Mouse (Mus musculus) intestine, embryonic 15.5 days (tissue): ENCODE data around the gene Kif11. TPM values are rescaled to one million over a fixed set of nuclear protein-coding genes. Genes with fewer than 3 reads are reported as not detected.

Experiments
- ATAC-seq: fragments of 200-750 bp; cut with Nextera tagmentation; 2 replicates; pipeline ENCODE4 v1.8.0; 2017; ENCODE audit warnings: moderate TSS enrichment, moderate library complexity
- H3K27ac ChIP-seq: fragments of 300-500 bp; sonication (generic); 2 replicates; pipeline ENCODE4 v1.5.1; 2015; ENCODE audit warnings: mild to moderate bottlenecking, inconsistent platforms
- H3K27me3 ChIP-seq: fragments of 300-500 bp; sonication (generic); replicated peaks from 2 replicates; pipeline ENCODE4 v1.6.1; 2015; ENCODE audit warnings: inconsistent platforms
- H3K36me3 ChIP-seq: fragments of 300-500 bp; sonication (generic); 2 replicates; pipeline ENCODE4 v1.6.1; 2015; ENCODE audit warnings: inconsistent platforms
- H3K4me1 ChIP-seq: fragments of 300-500 bp; sonication (generic); replicated peaks from 2 replicates; pipeline ENCODE4 v1.6.1; 2015; ENCODE audit warnings: inconsistent platforms
- H3K4me2 ChIP-seq: fragments of 300-500 bp; sonication (generic); replicated peaks from 2 replicates; pipeline ENCODE4 v1.6.1; 2015; ENCODE audit warnings: mild to moderate bottlenecking, inconsistent platforms
- H3K4me3 ChIP-seq: fragments of 300-500 bp; sonication (generic); replicated peaks from 2 replicates; pipeline ENCODE4 v1.5.1; 2015; ENCODE audit warnings: inconsistent platforms
- H3K9ac ChIP-seq: fragments of 300-500 bp; sonication (generic); 2 replicates; pipeline ENCODE4 v1.6.1; 2015; ENCODE audit warnings: inconsistent platforms
- H3K9me3 ChIP-seq: fragments of 300-500 bp; sonication (generic); 2 replicates; pipeline ENCODE4 v1.6.1; 2016; ENCODE audit warnings: inconsistent platforms
- WGBS: fragments of 180-500 bp; shearing (Covaris S2); methylation state at CpG from one replicate; pipeline ENCODE4 v1.1.7; 2015; 5-methylcytosine and 5-hydroxymethylcytosine counted together
- polyA plus RNA-seq: library from polyadenylated mRNA; unstranded; fragments of >200 nt; fragmentation: Nextera tagmentation; extraction: Ambion mirVana; gene quantifications from 2 replicates; pipeline ENCODE4 v1.2.1, GENCODE M21; 2015

The Kif11 gene
- polyA plus RNA-seq, 1 experiment from 2014 or later: 51.7 TPM

DNA sequence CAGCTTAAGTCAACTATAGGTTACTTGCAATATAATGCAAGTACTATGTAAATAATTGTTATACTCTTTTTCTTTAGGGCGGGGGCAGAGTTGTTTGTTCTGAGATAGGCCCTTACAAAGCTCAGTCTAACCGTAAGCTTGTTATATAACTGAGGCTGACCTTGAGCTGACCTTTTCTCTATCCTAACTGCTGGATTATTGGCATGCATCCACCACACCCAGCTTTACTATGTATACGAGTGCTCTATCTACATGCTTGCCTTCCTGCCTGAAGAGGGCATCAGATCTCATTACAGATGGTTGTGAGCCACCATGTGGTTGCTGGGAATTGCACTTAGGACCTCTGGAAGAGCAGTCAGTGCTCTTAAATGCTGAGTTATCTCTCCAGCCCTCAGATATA, 9.9 kb downstream of the Kif11 start:
- 55% methylated on average over 3 of the region's 3 CpGs for WGBS
- Histone ChIP-seq H3K4me1 (no peaks in the 10 kb centered on the region), H3K4me3 (no peak overlapping the region), H3K9ac (no peak overlapping the region), H3K27me3 (no peaks in the 10 kb centered on the region), H3K9me3 (no peaks in the 10 kb centered on the region), H3K4me2 (no peak overlapping the region), H3K36me3 (0 out of 2 replicates have a peak, but pooled peaks cover 7% of the 10 kb centered on the region), H3K27ac (no peak overlapping the region)
- no peak for ATAC-seq

DNA sequence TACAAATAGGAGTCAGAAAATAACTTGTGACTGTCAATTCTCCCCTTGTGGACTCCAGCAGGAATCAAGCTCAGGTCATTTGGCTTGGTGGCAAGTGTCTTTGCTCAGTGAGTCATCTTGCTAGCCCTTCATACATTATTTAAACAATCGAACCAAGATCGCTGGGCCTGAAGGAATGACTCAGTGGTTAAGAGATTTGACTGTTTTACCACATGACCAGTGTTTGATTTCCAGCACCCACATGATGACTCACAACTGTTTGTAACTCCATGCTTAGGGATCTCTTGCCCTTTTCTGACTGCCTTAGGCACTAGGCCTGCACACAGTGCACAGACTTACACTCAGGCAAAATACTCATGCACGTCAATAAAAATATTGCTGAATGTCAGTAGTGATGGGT, 15.7 kb downstream of the Kif11 start:
- no peak overlapping the region for H3K27ac ChIP-seq
- ATAC-seq: no peak
- no peaks in the 10 kb centered on the region for H3K9me3 ChIP-seq
- H3K9ac ChIP-seq: no peak overlapping the region
- H3K4me3 ChIP-seq: no peak overlapping the region
- no peaks in the 10 kb centered on the region for H3K27me3 ChIP-seq
- H3K4me1 ChIP-seq: no peaks in the 10 kb centered on the region
- no peak overlapping the region for H3K4me2 ChIP-seq
- WGBS: 86% methylated on average over 3 of the region's 3 CpGs
- H3K36me3 ChIP-seq: peaks cover 20% of the 10 kb centered on the region

DNA sequence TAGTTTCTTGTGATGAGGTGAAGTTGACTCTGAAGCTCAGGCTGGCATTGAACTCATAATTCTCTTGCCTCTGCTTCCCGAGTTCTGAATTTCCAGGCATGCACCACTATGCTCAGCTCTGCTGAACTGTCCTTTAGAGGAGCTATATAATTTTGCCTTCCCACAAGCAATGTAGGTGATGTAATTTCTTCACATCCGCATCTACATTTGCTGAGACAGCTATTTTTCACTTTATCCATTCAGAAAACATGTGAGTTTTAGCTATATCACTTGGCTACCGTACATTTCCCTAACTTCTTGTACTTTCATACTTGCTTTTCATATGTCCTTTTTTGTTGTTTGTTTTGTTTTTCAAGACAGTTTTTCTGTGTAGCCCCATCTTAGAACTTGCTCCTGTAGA, 20.1 kb downstream of the Kif11 start:
- no peaks in the 10 kb centered on the region for H3K9me3 ChIP-seq
- no peak overlapping the region for H3K9ac ChIP-seq
- no peak overlapping the region for H3K4me2 ChIP-seq
- no peaks in the 10 kb centered on the region for H3K27me3 ChIP-seq
- no peaks in the 10 kb centered on the region for H3K4me1 ChIP-seq
- H3K4me3 ChIP-seq: no peak overlapping the region
- 94% methylated on average over 3 of the region's 3 CpGs for WGBS
- ATAC-seq: no peak
- peaks cover 23% of the 10 kb centered on the region for H3K36me3 ChIP-seq
- H3K27ac ChIP-seq: no peak overlapping the region

DNA sequence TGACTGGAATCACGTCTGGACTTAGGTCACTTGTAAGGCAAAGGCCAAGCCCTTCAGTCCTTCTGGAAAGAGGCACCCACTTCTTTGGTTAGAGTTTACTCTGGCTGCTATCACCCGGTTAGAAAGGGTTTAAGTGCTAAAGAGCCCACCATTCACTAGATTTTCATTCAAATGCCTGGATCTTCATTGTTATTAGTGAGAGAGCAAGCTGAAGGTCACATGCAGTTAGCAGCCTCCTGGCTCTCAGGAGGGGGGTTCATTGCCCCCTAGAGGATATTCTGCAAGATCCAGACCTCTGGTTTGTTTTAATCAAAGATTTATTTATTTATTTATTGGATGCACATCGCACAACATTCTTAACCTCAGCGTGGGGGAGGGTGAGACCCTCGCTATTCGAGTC, 24.7 kb downstream of the Kif11 start:
- H3K4me3 ChIP-seq: no peak overlapping the region
- no peak for ATAC-seq
- no peak overlapping the region for H3K9ac ChIP-seq
- 88% methylated on average over 6 of the region's 6 CpGs for WGBS
- no peaks in the 10 kb centered on the region for H3K9me3 ChIP-seq
- H3K36me3 ChIP-seq: peaks cover 30% of the 10 kb centered on the region; the same call in 1 of the 2 replicates
- no peaks in the 10 kb centered on the region for H3K4me1 ChIP-seq
- H3K27ac ChIP-seq: no peak overlapping the region
- H3K4me2 ChIP-seq: no peak overlapping the region
- H3K27me3 ChIP-seq: no peaks in the 10 kb centered on the region

DNA sequence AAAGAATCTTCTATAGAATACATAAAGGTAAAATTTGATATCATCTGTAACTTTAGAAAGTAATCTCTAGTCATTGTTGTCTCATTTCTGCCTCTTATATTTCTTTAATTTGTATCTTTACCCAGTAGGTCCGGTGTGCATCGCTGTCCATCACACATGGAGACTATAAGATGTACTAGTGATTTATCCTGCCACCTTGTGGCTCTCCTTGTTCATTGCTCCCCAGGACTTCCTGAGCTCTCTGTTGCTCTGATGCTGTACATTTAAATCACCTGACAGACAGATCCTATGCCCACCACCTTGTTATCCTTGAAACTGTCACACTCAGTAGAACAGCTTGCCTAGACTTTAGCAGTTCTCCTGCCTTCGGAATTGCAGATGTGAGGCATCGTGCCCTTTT, 42.1 kb downstream of the Kif11 start:
- WGBS: 92% methylated on average over 4 of the region's 4 CpGs
- no peaks in the 10 kb centered on the region for H3K27me3 ChIP-seq
- no peaks in the 10 kb centered on the region for H3K4me1 ChIP-seq
- H3K9me3 ChIP-seq: no peaks in the 10 kb centered on the region
- H3K27ac ChIP-seq: no peak overlapping the region
- ATAC-seq: no peak
- H3K9ac ChIP-seq: no peak overlapping the region
- peaks cover 25% of the 10 kb centered on the region for H3K36me3 ChIP-seq
- H3K4me3 ChIP-seq: no peak overlapping the region
- H3K4me2 ChIP-seq: no peak overlapping the region

DNA sequence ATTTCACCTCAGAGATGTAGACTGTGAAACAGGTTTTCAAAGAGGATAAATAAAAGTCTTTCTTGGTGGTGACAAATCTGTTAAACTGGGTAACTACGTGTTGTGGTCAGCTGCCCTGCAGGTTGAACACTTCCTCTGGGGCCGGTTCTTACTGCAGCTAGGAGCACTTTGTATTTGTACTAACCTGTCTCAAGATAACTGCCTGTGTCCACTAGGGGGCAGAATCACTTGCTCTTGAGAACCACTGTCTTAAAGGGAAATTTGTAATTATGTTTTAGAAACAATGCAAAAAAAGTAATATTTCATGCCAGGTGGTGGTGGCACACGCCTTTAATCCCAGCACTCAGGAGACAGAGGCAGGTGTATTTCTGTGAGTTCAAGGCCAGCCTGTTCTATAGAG, 43.4 kb downstream of the Kif11 start:
- WGBS: 43% methylated on average over 3 of the region's 3 CpGs
- H3K36me3 ChIP-seq: peaks cover 25% of the 10 kb centered on the region

DNA sequence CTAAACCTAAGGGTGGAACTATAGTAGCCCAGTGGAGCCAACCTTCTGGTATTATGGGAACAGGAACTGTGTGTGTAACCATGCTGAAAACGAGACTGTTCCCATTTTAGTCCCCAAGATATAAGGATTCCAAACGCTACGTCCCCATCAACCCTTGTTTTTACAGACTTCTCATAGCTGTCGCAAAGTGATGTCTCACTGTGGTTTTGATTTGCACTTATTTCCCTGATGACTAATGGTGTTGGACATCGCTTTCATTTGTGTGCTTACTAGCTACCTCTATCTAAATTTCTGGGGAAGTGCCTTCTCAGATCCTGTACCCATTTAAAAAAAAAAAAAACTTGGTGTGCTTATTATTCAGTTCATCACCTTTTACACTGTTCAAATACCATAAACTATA, 52.4 kb downstream of the Kif11 start:
- H3K4me2 ChIP-seq: no peak overlapping the region
- no peaks in the 10 kb centered on the region for H3K36me3 ChIP-seq
- peaks cover 26% of the 10 kb centered on the region for H3K27me3 ChIP-seq
- H3K9me3 ChIP-seq: no peaks in the 10 kb centered on the region
- ATAC-seq: no peak
- no peak overlapping the region for H3K4me3 ChIP-seq
- no peaks in the 10 kb centered on the region for H3K4me1 ChIP-seq
- no peak overlapping the region for H3K27ac ChIP-seq
- WGBS: 82% methylated on average over 5 of the region's 5 CpGs
- H3K9ac ChIP-seq: no peak overlapping the region

More for the DNA sequence above, 43.4 kb downstream of the Kif11 start:
- H3K27me3 ChIP-seq: no peaks in the 10 kb centered on the region
- H3K4me2 ChIP-seq: no peak overlapping the region
- H3K4me1 ChIP-seq: no peaks in the 10 kb centered on the region
- ATAC-seq: no peak
- no peaks in the 10 kb centered on the region for H3K9me3 ChIP-seq
- H3K4me3 ChIP-seq: no peak overlapping the region
- no peak overlapping the region for H3K9ac ChIP-seq
- no peak overlapping the region for H3K27ac ChIP-seq

DNA sequence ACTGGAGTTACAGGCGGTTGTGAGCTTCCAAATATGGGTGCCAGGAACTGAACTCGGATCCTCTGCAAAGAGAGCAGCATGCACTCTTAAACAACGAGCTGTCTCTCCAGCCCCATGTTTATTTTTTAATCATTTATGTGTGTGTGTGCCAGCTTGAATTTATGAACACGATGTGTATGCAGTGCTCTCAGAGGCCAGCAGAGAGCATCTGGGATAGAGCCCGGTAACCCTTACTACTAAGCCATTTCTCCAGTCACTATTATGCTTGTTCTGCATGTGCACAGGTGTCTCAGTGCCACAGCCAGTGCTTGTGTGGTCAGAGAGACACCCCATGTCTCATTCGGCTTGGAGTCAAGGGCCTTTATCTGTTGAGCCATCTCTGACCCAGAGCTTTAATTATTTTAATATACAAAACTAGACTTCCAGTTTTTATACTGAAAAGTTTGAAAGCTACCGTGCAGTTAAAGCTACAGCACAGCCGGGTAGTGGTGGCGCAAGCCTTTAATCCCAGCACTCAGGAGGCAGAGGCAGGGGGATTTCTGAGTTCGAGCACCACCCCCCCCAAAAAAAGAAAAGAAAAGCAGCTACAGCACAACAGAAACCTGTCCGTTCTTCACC, 55.0 kb downstream of the Kif11 start:
- no peak for ATAC-seq
- no peaks in the 10 kb centered on the region for H3K36me3 ChIP-seq
- H3K9me3 ChIP-seq: no peaks in the 10 kb centered on the region
- no peak overlapping the region for H3K27ac ChIP-seq
- peaks cover 52% of the 10 kb centered on the region for H3K27me3 ChIP-seq
- WGBS: 90% methylated on average over 11 of the region's 11 CpGs
- H3K4me1 ChIP-seq: peaks cover 15% of the 10 kb centered on the region
- H3K4me2 ChIP-seq: no peak overlapping the region
- no peak overlapping the region for H3K9ac ChIP-seq
- H3K4me3 ChIP-seq: no peak overlapping the region

DNA sequence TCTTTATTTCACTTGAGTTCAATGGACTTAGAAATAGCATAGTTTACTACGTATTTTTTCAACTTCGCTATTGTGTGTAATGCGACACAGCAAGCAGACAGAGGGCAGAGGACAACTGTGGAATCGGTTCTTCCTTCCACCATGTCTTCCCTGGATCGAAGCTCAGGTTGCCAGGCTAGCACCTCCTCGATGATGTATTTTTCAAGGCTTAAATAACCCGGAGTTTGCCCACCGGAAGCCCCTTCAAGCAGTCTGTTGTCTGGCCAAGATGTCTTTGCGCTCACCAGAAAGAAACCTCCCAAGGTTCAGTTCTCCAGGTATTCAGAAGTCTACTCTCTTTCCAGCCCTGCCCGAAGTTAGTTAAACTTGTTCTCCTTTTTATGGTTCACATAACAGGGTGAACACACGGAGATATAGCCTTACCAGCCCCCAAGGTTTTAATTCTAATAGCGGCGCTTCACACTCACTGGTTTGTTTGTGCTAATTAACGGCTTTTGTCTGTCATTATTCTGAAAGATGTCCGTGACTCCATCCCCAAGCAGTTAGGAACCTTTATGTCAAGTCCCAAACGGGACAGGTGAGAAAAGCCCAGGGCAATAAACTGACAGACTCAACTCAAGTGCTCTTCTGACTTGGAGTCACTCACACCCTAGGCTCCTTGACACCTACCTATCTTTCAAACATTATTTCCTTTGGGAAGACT, 56.8 kb downstream of the Kif11 start:
- H3K4me3 ChIP-seq: no peak overlapping the region
- H3K9me3 ChIP-seq: no peaks in the 10 kb centered on the region
- 17% methylated on average over 16 of the region's 16 CpGs for WGBS
- no peak overlapping the region for H3K27ac ChIP-seq
- ATAC-seq: no peak
- peak overlapping the region; percentile 88; the same call in 1 of the 2 replicates for H3K4me2 ChIP-seq
- H3K4me1 ChIP-seq: peaks cover 15% of the 10 kb centered on the region
- no peak overlapping the region for H3K9ac ChIP-seq
- no peaks in the 10 kb centered on the region for H3K36me3 ChIP-seq
- H3K27me3 ChIP-seq: peaks cover 67% of the 10 kb centered on the region

DNA sequence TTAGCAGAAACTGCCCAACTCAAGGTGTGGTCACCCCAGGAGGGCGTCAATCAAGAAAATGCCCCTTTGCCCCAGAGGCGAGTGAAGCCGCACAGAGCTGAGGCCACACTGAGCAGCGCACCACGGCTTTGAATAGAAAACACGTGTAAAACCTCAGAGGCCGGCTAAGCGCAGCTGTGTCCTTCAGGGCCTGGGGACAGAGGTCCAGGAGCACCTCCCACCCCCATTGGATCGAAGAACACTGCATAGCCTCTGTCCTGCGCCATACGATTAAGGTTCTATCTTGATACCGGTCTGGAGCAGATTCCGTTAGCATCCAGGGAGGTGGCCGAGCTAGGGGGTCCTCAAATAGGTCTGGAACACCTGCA, 57.7 kb downstream of the Kif11 start:
- Histone ChIP-seq H3K4me2 (peak overlapping the region; percentile 88), H3K27ac (no peak overlapping the region), H3K9ac (no peak overlapping the region), H3K27me3 (peaks cover 67% of the 10 kb centered on the region), H3K9me3 (no peaks in the 10 kb centered on the region), H3K4me1 (peaks cover 15% of the 10 kb centered on the region), H3K4me3 (peak overlapping the region; percentile 56), H3K36me3 (no peaks in the 10 kb centered on the region)
- under 1% methylated on average over 14 of the region's 14 CpGs for WGBS
- ATAC-seq: peak; percentile 26; the same call in 1 of the 2 replicates

DNA sequence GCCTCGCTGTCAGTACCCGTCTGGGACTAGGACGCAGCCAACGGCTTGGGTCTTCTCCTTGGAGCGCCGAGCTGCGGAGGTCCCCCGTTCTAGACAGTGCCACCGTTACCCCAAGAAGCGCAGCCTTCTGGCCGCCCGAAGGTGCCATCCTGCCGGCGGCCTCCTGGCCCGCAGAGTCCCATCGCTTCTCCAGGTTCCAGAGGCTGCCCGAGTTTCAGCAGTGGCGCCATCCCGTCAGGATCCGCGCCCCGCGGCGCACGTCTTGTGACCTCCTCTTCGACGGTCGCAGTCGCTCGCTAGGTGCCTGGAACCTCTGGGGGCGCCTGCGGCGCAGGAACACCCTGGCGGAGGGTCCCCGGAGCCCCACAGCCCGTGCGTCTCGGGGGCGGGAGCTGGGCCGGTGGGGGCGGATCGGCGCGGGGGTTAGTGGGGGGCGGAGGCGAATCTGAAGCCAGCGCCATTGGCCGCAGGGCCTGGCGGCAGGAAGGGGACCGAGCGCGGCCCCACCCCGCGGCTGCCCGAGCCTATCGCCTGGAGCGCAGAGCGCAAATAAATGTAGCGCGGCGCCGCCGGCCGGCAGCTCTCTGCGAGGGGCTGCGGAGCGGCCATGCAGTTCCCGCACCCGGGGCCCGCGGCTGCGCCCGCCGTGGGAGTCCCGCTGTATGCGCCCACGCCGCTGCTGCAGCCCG, 58.2 kb downstream of the Kif11 start, which contains the start of gene Hhex:
Hhex (plus strand) TSS at position 548 of the 689 bp plus-strand sequence.
- peak; percentile 86 for ATAC-seq
- H3K9ac ChIP-seq: peak within 1 kb of the TSS; percentile 59
- WGBS: under 1% methylated on average over 72 of the region's 79 CpGs
- H3K36me3 ChIP-seq: no peaks in the 10 kb centered on the region
- H3K4me3 ChIP-seq: peak within 1 kb of the TSS; percentile 56
- H3K9me3 ChIP-seq: no peaks in the 10 kb centered on the region
- peaks cover 15% of the 10 kb centered on the region for H3K4me1 ChIP-seq
- peak within 1 kb of the TSS; percentile 88 for H3K4me2 ChIP-seq
- peaks cover 67% of the 10 kb centered on the region for H3K27me3 ChIP-seq
- H3K27ac ChIP-seq: peak within 1 kb of the TSS; percentile 71

DNA sequence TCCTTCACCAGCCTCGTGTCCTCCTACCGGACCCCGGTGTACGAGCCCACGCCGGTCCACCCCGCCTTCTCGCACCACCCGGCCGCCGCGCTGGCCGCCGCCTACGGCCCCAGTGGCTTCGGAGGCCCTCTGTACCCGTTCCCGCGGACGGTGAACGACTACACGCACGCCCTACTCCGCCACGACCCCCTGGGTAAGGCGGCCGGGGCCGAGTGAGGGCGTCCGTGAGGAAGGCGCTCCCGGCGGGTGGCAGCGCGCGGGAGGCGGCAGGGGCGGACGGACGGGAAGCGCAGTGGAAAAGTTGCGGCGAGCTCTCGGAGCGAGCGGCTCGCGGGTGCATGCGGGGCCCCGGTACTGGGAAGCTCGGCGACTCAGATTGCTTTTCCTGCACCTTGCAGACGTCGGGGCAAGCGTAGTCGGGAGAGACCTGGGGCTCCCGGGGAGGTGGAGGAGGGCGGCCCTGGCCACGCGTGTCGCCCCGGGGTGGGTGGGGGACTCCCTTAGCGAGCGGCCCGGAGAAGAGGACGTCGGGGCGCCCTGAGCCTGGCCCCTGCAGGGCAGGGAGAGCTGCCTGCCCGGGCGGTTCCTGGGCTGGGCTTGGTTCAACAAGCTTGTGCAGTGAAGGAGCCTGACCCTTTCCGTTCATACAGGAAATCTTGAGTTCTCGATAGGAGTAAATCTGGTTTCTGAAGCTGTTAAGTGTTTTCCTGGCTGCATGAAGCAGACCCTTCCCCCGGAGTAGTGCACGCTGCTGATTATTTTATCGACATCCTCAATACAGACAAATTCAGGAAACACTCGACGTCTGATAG, 59.0 kb downstream of the Kif11 start:
- Histone ChIP-seq H3K27me3 (peaks cover 69% of the 10 kb centered on the region), H3K4me1 (peaks cover 15% of the 10 kb centered on the region), H3K4me3 (peak overlapping the region; percentile 56), H3K4me2 (peak overlapping the region; percentile 88), H3K9ac (peak overlapping the region; percentile 59), H3K27ac (peak overlapping the region; percentile 71), H3K9me3 (no peaks in the 10 kb centered on the region), H3K36me3 (no peaks in the 10 kb centered on the region)
- 1% methylated on average over 77 of the region's 77 CpGs for WGBS
- peak; percentile 63 for ATAC-seq
